Mouse (Mus musculus) naive thymus-derived CD4-positive, alpha-beta T cell, adult 2 months (primary cell): Measurements from ENCODE around the gene Enah.
A peak's percentile ranks its signal among the peaks of the same experiment; 100 is the strongest.

Source experiments
- DNase-seq: peaks from one replicate; pipeline ENCODE4 v3.0.0-alpha.2; 2011; ENCODE audit warnings: low read depth

Enah gene

DNA sequence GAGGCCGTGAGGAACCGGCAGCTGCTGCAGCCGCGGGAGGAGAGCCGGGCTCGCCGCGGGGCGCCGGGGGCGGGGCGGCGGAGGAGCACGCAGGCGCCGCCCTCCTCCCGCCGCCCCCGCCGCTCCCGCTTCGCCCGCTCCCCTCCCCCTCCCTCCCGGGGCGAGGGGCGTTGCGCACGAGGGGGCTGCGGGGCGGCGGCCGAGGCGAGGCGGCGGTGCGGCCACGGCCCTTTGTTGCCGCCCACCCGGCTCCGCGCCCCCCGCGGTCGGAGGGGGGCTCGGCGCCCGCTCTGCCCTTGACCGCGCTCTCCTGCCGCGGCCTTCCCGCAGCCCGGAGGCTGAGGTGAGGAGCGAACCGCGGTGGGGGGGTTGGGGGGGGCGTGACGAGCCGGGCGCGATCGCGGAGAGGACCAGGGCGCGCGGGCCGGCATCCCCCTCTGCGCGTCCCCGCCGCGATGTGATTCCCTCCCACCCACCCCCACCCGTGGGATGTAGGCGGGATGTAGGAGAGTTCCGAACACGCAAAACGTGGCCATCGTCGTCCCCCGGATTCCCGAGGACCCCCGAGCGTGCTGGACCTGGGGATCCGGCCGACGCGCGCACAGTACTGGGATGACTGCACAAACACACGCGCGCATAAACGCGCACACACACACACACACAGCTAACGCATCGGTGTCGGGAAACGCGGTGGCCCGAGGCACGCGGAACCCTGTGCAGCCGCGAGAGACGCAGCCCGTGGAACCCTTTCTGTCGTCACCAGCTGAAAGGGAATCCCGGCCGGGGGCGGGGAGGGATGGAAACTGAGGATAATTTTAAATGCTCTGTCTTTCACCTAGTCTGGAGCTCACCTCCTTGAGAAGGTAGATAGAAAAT, at the start of gene Enah:
Gene Enah (minus strand): TSS at position 65 of the 876 bp plus-strand sequence.
- no peak for DNase-seq

DNA sequence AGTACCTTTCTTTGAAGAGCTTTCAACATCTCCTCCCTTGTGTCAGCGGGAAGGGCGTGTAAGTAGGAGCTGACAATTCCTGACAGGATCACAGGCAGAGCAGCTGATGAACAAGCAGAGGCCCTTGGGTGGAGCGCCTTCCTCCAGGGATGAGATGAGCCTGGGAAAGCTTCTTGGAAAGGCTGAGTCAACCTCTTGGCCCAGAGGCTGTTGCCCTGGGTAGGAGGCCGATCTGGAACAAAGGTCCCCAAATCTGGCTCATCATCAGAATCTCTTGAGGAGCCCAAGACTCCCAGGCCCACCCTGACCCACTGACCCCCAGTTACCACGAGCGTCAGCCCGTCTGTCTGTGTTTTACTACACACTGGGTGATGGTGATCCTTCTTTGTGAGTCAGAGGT, 48.3 kb upstream of the Enah start:
- no peak for DNase-seq

DNA sequence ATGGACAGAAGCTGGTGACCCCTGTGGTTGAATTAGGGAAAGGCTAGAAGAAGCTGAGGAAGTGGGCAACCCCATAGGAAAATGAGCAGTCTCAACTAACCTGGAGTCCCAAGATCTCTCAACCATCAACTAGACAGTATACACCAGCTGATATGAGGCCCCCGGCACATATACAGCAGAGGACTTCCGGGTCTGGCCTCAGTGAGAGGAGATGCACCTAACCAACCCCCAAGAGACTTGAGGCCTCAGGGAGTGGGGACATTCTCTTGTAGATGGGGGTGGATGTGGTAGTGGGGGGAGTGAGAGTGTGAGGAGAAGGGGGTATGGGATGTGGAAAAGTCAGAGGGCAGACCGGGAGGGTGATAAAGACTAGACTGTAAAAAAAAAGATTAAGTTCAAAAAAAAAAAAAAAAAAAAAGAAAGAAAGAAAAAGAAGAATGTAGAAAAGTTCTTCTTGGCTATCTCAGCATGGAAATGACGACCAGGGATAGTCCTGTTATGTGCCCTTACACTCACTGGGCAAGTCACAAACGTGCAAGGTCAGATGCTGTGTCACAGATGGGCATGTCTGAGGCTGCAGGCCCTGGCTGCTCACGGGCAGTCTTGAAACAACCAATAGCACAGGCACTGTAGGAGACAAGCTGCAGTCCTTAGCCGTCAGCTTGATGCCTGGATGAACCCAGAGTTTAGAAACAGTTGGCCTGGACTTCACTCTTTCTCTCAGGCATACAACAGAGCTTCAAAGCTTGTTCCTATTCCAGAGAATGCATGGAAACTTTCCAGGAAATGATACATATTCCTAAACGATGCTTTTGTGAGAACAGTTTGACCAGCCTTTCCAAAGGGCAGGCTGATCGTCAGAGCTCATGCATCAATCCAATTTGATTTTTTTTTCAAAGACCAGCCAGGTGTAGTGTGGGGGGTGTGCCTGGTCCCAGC, 47.0 kb upstream of the Enah start:
- DNase-seq: no peak

DNA sequence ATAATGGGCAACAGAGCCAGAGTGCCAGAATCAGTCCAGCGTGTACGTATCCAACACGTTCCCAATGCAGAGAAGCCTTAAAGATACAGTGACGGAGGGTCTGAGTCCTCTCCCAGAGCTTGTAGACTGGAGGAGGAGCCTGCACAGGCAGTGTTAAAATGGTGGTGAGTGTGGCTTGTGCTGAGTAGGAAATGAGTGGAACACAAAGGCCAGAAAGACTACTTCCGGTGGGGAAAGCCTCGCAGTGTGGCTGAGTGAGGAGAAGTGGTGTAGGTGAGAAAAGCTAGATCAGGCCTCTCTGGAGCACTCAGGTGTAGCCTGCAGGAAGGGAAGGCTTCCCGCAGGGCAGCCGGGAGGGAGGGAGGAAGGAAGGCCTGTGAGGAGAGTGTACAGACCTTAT, 43.9 kb upstream of the Enah start:
- peak; percentile 5 for DNase-seq

DNA sequence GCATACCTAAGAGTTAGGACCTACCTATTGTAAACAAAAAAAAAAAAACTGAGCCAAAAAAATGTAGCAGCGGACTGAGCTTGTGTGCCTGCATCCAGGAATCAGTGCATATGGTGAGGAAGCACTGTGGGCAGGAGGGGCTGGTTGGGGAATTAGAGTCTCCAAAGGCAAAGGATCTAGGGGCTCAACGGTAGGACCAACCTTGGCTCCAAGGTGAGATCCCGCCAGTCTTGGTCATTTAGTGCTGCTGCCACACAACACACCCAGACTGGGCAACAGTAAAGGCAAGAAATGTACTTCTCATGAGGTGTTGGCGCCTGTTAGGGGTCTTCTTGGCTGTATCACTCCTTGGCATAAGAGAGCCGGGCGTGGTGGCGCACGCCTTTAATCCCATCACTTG, 43.0 kb upstream of the Enah start:
- DNase-seq: no peak

DNA sequence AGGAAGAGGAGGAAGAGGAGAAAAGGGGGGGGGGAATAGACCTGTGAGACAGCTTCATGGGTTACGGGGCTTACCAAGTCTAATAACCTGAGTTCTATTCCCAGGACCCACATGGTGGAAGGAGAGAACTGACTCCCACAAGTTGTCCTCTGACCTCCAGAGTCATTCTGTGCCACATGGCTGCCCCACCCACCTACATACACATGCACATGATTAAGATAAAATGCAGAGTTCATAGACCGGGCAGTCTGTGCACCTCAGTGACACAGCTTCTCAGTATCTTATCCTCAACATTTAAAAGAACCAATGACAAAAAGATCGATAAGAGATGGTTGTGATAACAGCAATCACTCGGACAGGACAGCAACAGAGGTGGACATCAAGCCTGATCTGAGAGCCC, 41.4 kb upstream of the Enah start:
- no peak for DNase-seq

DNA sequence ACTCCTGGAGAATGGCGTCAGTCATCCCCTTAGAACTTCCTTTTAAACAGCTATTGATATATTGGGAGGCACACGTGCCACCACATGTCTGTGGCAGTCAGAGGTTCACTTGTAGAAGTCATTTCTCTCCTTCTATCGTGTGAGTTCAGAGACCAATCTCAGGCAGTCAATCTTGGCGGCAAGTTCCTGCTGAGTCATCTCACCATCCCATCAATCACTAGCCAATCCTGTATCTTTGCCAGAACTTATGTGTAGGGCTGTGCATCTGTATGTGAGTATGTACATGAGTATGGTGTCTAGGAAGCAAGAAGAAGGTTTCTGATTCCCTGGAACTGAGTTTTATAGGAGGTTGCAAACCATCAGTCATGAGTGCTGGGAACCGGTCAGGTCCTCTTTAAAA, 40.0 kb upstream of the Enah start:
- no peak for DNase-seq

DNA sequence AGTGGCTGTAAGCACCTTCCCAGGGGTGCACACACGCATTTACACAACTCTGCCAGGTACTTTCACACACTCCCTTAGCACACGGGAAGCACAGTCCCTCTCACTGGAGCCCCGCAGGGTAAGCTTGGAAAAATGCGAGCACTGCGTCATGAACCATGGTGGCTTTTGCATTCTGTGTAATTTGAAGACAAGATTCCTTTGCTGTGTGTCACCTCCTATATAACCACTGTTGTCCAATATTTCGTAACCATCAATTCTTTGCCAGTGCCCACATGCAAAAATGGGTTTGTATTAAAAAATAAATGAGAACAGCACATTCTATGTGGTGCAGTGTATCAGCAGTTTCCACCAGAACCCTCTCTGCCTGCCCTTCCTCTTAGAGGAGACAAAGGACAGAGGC, 38.2 kb upstream of the Enah start:
- no peak for DNase-seq

DNA sequence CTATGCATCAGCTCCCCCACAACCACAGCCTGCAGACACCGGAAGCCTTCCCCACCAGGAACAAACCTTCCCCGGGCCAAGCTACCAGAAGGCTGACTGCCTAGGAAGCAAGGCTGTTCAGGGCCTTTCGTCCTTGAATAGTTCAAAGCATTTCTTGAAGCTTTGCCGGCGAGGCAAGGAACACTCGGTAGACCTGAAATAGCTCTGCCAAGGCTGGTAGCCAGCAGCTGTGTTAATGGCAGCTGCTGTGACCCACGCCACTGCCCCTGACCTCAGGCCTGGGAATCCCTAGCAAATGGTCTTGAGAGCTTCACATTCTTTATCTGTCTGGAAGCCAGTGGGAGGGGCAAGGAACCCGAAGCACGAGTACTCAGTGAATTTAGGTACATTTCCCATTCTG, 35.3 kb upstream of the Enah start:
- DNase-seq: no peak

DNA sequence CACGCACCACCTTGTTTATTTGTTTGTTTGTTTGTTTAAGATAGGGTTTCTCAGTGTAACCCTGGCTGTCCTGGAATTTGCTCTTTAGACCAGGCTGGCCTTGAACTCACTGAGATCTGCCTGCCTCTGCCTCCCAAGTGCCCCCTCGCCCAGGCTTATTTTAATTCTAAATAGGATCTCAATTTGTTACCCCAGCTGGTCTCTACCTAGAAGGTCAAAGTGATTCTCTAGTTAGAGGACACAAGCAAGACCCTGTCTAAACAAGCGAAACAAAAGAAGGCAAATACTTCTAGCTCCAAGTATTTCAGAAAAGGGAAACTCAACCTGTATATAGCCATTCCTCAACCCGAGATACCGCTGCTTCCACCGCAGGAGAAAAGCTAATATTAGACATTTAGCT, 34.9 kb upstream of the Enah start:
- DNase-seq: no peak

DNA sequence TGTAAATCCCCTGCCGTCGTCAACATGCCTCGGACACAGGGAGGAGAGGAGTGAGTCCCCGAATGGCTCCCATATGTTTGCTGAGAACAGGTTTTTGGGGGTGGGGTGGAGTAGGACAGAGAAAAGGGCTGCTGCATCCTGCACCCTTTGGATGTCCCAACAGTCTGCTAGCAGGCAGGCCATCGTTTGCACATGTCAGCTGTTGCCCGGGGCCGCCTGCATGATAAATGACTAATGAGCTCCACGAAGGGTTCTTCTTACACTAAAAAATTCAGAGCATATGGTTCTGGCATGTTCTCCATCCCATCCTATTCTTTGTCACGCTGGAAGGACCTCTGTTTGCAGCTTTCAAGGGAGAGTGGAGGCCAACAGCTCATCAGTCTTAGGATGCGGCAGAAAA, 33.2 kb upstream of the Enah start:
- no peak for DNase-seq

DNA sequence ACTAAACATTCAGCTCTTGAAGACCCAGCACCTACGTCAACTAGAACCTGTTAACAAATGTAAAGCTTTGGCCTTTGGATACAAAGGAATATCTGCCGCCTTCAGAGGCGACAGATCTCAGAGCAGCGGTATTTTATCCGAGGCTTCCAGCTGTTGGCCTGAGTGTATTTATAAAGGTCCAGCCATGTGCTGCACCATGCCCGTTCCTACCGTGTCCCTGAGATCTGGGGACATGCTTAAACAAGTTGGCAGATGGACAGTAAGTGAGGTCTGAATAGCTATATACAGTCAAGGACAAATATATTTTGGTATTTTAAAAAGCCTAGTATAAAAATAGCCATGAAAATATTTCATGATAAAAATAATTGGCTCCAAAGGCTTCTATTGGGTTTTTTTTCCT, 32.6 kb upstream of the Enah start:
- DNase-seq: no peak

DNA sequence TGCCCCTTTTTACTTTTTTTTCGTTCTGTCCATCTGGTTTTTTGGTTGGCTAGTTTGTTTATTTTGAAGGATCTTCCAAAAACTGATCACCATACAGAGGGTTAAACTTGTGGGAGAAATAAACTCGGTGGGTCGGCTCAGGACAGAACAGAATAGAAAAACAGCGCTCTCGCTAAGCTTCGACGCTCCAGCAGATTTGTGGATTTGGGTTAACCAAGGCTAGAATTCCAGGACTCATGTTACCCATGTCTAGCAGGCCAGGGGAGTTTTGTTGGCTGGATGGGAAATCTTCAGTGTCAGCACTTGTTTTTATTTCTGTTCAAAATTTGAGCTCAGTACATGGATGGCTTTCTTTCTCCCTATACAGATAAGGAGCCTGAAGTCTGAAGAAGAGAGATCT, 30.0 kb upstream of the Enah start:
- DNase-seq: no peak

DNA sequence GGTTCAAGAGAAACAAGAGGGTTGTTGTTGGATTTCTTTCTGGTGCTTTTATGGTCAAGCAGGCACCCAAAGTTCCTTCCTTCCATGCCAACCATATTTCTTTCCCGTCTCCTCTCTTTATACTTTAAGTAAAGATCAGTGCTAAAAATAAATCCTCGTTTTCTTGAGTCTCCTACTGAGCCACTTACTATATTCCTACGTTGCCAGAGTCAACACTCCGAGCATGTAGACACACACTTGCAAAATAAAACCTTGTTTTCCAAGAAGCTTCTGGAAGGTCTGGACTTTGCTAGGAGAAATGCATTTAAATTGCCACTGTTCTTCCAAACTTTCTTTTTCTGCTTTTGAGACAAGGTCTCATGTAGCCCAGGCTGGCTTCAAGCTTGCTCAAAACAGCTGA, 28.3 kb upstream of the Enah start:
- no peak for DNase-seq

DNA sequence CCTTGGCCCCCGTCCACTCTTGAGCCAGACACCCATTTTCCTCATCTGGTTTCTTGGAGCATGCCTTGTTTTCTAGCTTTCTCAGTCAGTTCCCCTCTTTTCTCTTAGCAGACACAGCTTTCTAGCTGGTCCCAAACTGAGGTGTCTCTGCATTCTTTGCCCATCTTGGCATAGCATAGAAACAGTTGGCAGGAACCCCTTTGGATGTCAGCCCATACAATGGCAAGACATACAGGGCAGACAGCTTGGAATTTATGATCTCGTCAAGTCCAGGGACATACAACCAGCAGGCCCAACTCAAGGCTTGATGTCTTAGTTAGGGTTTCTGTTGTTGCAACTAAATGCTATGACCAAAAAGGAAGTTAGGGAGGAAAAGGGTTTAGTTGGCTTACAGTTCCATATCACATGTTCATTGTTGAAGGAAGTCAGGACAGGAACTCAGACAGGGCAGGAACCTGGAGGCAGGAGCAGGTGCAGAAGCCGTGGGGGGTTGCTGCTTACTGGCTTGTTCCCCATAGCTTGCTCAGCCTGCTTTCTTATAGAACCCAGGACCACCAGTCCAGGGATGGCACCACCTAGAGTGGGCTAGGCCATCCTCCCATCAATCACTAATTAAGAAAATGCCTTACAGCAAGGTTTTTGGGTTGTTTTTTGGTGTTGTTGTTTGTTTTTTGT, 27.4 kb upstream of the Enah start:
- DNase-seq: no peak

DNA sequence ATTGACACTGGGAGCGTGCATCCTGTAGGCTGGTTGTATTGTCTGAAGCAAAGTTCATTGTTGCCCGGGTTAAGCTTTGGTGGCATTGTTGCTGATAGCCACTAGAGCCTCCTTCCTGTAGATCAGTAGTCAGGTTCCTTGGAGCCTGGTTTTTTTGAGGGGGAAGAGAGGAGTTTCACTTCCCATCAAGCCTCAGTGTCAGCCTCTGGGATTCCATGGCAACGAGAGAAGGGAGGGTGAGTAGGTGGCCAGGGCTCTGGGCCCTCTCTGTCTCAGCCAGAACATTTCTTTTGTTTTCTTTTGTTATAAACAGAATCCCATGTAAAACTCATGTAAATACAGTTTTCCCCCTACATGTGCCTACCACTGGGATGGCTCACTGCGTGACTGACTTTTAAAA, 25.4 kb upstream of the Enah start:
- no peak for DNase-seq

DNA sequence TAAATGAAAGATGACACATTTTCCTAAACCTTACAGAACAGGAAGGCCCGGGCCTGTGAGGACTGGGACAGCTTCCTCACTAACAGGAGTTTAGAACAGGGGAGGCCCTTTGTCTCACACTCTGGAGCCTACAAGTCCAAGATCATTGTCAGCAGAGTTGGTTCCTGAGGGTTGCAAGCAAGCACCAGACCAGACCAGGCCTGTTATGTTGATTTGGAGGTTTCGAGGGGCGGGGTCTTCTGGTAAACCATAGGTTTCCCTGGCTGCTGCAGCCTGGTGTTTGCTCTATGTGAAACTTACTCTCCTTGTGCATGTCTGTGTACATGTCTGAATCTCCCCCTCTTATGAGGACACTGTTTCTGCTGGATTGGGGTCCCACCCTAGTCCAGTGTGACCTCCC, 20.7 kb upstream of the Enah start:
- no peak for DNase-seq

DNA sequence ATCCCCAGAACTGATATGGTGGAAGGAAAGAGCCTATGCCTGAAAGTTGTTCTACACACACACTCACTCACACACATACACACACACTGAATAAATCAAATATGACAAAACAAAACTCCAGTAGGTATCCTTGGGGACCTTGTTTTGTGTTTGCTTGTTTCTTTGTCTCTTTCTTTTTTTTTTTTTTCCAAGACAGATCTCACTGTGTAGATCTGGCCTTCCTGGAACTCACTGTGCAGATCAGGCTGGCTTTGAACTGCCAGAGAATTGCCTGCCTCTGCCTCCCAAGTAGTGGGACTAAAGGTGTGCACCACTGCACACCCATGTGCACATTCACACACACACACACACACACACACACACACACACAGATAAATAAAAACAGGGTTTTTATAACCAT, 12.0 kb upstream of the Enah start:
- DNase-seq: no peak

DNA sequence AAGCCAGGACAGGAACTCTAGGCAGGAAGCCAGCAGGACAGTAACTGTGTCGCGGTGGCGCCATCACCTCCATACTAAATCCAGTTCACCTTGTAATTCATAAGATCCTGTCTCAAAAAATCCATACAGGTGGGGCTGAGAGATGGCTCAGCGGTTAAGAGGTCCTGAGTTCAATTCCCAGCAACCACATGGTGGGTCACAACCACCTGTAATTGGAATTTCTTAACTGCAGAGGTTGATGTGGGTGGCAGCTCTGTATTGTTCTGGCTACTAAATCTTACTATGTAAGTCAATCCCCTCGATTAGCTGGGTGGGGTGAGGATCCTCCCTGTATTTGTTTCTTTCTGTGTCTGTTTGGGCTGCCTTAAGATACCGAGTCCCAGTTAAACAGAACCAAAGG, 11.3 kb upstream of the Enah start:
- no peak for DNase-seq

DNA sequence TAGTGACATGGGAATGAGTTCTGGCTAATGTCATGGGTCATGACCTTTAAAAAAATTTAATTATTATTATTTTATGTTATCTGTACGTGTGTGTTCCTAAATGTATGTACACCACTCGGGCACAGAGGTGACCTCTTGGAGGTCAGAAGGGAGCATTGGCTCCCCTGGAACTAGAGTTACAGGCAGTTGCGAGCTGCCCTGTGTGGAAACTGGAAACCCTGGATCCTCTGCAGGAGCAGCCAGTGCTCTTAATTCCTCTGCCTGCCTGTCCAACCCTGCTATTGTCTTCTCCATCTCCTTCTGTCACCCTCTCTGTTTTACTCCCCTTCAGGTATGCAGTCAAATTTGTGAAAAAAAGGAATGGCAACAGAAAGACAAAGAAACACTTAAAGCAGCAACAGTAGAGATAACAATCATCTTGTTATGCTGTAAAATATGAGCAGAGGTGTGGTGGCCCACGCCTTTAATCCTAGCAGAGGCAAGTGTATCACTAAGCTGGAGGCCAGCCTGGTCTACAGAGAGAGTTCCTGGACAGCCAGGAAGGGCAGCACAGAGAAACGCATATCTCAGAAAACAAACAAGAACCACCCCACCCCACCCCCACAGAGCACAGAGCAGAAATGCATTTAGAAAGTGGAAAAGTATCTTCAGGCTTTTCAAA, 10.3 kb upstream of the Enah start:
- no peak for DNase-seq

DNA sequence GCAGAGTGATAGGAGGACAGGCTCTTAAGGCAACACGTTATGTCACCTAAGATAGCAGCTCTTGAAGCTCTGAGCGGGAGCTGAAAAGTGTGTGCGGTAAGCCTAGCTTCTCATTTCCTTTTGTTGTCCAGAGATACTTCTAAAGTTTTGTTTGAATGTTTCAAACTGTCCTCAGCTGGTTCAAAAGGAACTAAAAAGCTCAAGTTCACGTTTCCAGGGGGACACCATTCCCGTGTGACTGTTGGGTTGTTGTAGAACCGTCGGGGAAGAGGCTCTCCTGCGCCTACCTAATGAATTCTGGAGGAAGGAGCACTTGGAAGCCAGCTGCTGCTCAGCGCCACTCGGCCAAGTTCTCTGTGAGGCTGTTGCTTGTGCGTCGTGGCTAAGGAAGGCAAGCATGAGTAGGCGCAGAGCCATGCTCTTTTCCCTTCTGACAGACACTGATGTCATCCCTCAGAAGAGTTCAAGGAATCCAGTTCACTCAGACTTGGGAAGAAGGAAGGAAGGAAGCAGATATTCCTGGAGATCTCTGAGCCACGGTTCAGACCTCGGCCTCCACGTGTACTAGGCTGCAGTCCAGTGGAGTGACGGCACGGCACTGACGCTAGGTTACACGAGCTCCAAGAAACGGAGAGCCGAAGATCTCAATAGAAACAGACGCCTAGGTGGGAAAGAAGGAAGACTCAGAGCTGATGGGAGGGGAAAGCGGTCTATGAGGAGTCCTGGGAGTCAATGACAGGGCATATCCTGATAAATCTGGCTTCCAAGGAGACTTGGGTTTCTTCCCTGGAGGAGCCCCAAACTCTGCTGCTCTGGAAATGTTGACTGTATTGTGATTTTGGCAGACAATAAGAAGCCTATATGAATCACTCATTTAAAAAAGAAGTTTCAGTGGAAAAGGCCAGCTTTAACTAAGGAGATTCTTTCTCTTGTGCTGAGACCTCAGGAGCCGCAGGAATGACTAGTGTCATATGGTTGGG, 8.7 kb upstream of the Enah start:
- DNase-seq: no peak
